ENCODE assay signal across 8 mouse cellular contexts in genomic region chr1:105179371-105179823, GRCm38 (mm10).
A peak's percentile ranks its signal among the peaks of the same experiment; 100 is the strongest.
DNase-seq lines count a peak whose midpoint lies in the region; ATAC-seq lines count a peak whose summit lies in the region.

No protein-coding gene starts in this region.

- intact Hi-C loops in heart, postnatal 36 days (cut with DNase I): no loop called here

- H3K9me3 ChIP-seq in forebrain, embryonic 16.5 days (ENCODE audit: control insufficient read depth, low read length): no peaks in the 10 kb centered on the region
- no peaks in the 10 kb centered on the region for H3K9me3 ChIP-seq in midbrain, embryonic 10.5 days (replicated peaks)

- H3K27ac ChIP-seq in forebrain, embryonic 16.5 days (ENCODE audit: low read length): no peak overlapping the region
- H3K27ac ChIP-seq in midbrain, embryonic 10.5 days (replicated peaks): peak overlapping the region; percentile 60

- no peak overlapping the region for H3K4me3 ChIP-seq in forebrain, embryonic 16.5 days (replicated peaks; ENCODE audit: low read length)
- no peak overlapping the region for H3K4me3 ChIP-seq in midbrain, embryonic 10.5 days

- H3K27me3 ChIP-seq in forebrain, embryonic 16.5 days (replicated peaks; ENCODE audit: control insufficient read depth, insufficient read depth, low read length): no peaks in the 10 kb centered on the region
- no peaks in the 10 kb centered on the region for H3K27me3 ChIP-seq in midbrain, embryonic 10.5 days (ENCODE audit: low read depth, poor library complexity, severe bottlenecking)

- peak; percentile 57 for DNase-seq in urinary bladder, postnatal 14 days (ENCODE audit: low spot score)
- DNase-seq in urinary bladder, postnatal 10 days (ENCODE audit: low spot score): no peak
- DNase-seq in heart, postnatal 36 days: peak; percentile 49
- peak; percentile 78 to 86 for DNase-seq in kidney, postnatal 4 days
- DNase-seq in midbrain, embryonic 10.5 days (ENCODE audit: low spot score): no peak
- DNase-seq in testis, postnatal 14 days (ENCODE audit: low spot score): peak; percentile 29
- no peak for DNase-seq in frontal cortex, postnatal 25 days (ENCODE audit: low spot score in 2 of 2)

- WGBS in forebrain, embryonic 16.5 days: 42% methylated on average over 3 of the region's 3 CpGs
- WGBS in midbrain, embryonic 10.5 days: 75% methylated on average over 3 of the region's 3 CpGs

- H3K4me2 ChIP-seq in forebrain, embryonic 16.5 days (ENCODE audit: low read length): no peak overlapping the region

- H3K36me3 ChIP-seq in forebrain, embryonic 16.5 days (ENCODE audit: control insufficient read depth, insufficient read depth): no peaks in the 10 kb centered on the region
- H3K36me3 ChIP-seq in midbrain, embryonic 10.5 days: no peaks in the 10 kb centered on the region

- peaks cover 12% of the 10 kb centered on the region for H3K4me1 ChIP-seq in forebrain, embryonic 16.5 days (replicated peaks; ENCODE audit: control insufficient read depth, insufficient read depth, low read length)
- peaks cover 24% of the 10 kb centered on the region for H3K4me1 ChIP-seq in midbrain, embryonic 10.5 days

- no peak overlapping the region for H3K9ac ChIP-seq in forebrain, embryonic 16.5 days (replicated peaks; ENCODE audit: low read depth, low read length)

- ATAC-seq in forebrain, embryonic 16.5 days: peak; percentile 77

Comparison
In these comparisons a context has a peak if more than half of its experiments do, and no peak if none do; other contexts are left out.
1. DNase-seq: peak in urinary bladder, postnatal 14 days (single experiment), heart, postnatal 36 days (2 of 2), kidney, postnatal 4 days (2 of 2) and testis, postnatal 14 days (single experiment); none in urinary bladder, postnatal 10 days (single experiment), midbrain, embryonic 10.5 days (single experiment) and frontal cortex, postnatal 25 days (0 of 2).